Mouse (Mus musculus) large intestine, adult 2 months (tissue): ENCODE measurements at regions not wholly inside any gene's neighbourhood (a gene's known extent, or its start where the extent isn't known, plus 50 kb on each side); places are given as distances from the start of the nearest gene placed in this dataset.

Experiments used
- DNase-seq: peaks from one replicate; pipeline ENCODE4 v3.0.0-alpha.2; 2012; ENCODE audit warnings: low read depth, low spot score
- WGBS: fragments of 180-500 bp; shearing (Covaris S2); methylation state at CpG from one replicate; pipeline ENCODE4 v1.1.7; 2018; 5-methylcytosine and 5-hydroxymethylcytosine counted together

DNA sequence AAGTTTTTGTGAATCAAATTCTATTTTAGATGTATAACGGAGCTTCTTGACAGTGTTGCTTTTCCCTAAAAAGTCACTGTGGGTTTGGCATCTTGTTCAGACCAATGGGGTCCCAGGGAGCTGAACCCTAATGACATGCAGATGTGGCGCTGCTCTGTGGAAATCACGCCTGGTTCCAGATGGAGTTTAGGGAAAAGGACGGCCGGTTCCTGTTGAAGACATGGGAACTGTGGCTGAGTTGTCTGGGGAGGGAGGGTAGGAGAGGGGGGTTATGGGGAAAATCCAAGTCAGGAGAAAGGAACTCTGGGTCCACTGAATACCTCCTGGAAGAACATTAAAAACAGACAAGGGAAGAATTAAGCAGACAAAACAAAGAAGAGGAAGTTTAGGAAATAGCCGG is 175.4 kb upstream of the Pgrmc2 start:
- DNase-seq, result no peak

DNA sequence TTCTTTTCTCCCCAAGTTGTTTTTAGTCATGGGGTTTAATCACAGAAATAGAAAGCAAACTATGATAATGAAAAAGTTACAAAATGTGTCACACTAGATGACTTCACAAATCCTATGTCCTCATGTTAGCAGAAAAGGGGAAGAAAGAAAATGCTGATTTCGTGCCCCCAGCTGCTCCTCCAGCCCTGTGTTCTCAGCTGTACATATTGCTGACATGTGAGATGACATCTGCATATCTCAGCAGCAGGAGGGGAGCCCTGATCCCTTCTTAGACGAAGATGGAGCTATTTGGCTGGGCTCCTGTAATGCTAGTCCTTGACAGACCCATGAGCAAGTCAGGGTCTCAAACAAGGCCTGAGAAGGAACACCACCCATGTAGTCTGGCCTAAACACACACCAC is 162.1 kb upstream of the Pgrmc2 start:
- WGBS, result 71% methylated on average over 2 of the region's 2 CpGs
- no peak for DNase-seq

More for the DNA sequence above, 175.4 kb upstream of the Pgrmc2 start:
- 73% methylated on average over 6 of the region's 6 CpGs for WGBS

DNA sequence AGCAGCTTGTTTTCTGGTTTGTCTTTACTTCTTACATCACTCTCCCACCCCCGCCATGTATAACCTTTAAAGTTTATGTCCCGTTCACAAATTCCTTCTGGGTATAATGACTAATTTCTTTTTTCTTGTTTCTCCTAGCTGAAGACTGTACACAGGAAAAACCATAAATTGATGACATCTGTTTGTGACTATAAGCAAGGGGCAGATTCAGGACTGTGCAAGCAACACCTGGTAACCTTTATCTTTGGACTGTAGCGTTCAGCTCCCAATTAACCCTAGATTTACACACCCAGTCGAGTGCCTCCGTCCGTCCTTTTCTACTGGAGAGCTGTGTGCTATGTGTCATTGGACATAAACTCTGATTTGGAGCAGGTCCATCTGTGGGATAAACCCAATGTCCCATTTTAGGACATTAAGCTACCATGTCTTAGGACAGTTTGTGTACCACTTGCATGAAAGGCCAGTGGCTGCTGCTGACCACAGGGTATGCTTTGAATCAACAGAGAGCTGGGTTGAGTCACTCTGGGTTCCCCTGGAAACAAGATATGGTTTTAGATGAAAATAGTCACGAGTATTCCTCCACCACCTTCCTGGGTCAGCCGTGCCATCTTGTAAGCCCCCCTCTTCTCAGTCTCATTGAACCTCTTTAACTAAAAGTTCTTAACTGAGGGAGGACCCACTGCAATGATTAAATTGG is 159.2 kb upstream of the Pgrmc2 start:
- 71% methylated on average over 8 of the region's 8 CpGs for WGBS
- no peak for DNase-seq

DNA sequence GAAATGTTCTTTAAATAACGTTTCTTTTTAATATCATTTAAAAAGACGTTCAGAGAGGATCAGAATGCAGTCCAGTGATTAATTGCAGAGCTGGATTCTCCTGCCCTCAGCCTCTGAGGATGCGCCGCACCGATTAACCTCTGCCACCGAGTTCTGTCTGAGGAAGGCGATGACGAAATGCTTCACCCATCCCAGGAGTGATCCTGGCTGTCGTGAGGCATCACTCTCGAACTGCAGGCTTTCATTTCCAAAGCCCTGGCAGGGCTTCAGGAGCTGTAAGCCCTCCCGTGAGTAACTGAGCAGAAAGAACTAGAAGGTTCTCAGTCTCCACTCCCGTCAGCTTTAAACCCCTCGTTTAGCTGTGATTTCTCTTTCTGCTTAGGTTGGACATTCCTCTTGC is 157.0 kb upstream of the Pgrmc2 start:
- WGBS, result 77% methylated on average over 13 of the region's 13 CpGs
- DNase-seq, result no peak

DNA sequence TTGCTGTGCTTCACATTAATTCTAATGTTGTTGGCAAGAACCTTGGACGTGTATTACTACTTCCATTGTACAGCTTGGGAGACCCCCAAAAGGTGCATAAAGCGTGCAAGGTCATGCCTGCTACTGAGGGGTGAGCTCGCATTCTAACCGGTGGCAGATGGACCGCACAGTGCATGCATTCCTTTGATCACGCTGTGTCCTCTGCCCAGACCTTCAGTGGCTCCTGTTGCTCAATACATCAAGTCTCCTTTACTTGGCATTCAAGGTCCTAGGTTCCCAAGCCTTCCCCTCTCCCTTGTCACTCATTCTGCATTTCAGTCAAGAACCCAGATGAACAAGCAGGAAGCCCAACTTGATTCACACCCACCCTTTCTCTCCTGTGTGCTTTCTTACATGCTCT is 156.4 kb upstream of the Pgrmc2 start:
- 94% methylated on average over 6 of the region's 6 CpGs for WGBS
- DNase-seq, result no peak

DNA sequence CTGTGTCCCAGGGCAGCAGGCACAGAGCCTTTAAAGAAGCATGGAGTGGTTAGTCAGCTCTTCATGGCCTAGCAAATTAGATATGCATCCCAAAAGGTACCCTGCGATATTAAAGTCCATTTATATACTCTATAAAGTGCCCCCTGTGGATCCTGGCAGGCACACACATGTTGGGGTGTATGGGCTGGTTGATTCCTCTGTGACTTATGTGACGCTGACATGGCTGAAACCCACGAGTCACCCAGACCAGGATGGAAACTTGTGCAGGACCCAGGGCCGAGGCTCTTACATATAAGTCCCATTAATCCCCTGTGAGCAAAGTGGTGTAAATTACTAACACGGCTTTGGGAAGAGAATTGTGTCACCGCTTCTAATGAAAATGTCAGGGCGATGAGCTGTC is 155.2 kb upstream of the Pgrmc2 start:
- WGBS, result 86% methylated on average over 7 of the region's 7 CpGs

DNA sequence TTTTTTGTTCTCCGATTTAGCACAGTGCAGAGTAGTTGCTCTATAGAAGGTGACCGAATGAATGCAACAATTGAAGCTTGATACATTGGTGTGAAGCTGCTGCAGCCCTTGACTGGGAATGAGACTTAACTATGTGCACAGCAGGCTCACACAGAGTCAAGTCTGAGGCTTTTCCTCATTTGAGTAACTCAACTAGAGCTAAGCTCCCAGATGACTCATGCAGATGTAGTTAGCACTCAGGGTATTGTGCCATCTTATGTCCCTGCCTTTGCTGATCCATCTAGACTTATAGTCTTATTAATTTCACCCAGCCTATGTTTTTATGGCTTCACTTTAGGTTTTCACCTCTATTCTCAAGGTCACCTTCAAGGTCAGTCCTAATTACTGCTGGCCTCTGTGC is 152.8 kb upstream of the Pgrmc2 start:
- WGBS, result 99% methylated on average over 2 of the region's 2 CpGs
- no peak for DNase-seq

More for the DNA sequence above, 155.2 kb upstream of the Pgrmc2 start:
- no peak for DNase-seq

DNA sequence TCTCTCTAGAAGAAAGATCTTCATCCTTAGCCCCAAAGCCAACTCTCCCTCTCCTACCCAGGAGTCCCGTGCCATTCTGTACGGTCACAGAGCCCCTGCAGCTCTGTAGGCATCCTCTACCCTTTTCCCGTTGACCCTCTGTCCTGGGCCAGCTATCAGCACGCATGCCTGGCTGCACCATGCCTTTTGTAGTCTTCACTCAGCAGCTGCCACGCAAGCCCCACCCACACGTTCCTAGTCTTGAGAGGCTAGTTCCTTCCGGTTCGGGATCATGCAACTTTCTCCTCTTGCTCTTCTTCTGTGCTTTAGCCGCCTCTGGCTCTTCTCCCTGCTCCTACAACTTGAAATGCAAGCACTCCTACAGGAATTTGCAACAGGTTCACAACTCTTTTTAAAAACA is 152.1 kb upstream of the Pgrmc2 start:
- DNase-seq, result no peak

DNA sequence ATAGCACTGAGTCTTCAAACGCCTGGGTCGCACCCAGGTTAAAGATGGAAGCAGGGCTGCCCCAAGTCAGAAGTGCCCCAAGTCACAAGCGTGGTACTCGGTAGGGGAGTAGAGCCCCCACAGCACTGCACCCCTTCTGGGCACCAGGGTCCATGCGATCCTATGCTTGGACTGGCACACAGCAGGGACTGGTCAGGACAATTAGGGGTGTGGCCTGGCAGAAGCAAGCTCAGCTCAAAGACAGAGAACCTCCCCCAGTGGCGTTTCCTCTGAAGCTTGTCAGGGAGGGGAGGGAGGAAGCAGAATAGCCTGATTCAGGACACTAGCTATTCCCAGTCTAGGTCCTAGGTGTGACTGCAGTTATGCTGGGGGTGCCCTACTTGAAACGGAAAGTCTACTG is 151.3 kb upstream of the Pgrmc2 start:
- DNase-seq, result no peak
- WGBS, result 70% methylated on average over 7 of the region's 7 CpGs

More for the DNA sequence above, 152.1 kb upstream of the Pgrmc2 start:
- WGBS, result 37% methylated on average over 9 of the region's 9 CpGs

DNA sequence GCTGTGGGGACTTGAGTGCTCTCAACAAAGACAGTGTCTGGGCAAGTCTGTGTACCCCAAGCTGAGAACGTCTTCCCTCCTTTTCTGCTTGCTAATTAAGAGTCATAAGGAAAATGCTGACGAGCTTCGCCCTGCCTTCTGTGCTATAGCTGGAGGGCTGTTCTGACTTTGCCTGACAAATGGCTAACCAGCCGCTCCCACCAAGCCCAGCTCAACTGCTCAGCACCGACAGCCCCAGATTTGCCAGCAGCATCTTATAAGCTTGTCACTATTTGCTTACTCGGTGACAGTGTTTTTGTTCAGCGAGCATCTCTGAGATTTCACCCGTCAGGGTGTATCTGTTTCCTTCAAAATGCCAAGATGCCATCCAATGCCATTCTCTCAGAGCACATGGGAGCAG is 150.6 kb upstream of the Pgrmc2 start:
- WGBS, result 80% methylated on average over 8 of the region's 8 CpGs

DNA sequence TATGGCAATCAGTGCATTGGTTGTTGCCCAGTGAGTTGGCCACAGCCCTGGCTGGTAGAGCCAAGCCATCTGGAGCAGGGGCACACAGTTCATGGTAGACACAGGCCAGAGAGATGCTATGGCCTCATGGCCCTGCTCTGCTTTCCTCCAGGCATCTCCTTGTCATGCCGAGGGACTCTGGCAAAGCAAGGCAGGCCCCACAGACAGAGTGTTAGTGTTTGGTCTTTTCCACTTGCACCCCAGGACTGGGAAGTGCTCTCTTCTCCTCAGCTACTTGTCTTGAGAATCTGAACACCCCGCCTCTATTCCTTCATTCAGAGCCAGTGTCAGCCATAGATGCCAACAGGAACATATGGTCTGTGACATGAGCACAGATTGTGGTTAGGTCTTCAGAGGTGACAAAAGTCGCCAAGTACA is 148.1 kb upstream of the Pgrmc2 start:
- WGBS, result 91% methylated on average over 3 of the region's 3 CpGs
- no peak for DNase-seq

More for the DNA sequence above, 150.6 kb upstream of the Pgrmc2 start:
- no peak for DNase-seq

DNA sequence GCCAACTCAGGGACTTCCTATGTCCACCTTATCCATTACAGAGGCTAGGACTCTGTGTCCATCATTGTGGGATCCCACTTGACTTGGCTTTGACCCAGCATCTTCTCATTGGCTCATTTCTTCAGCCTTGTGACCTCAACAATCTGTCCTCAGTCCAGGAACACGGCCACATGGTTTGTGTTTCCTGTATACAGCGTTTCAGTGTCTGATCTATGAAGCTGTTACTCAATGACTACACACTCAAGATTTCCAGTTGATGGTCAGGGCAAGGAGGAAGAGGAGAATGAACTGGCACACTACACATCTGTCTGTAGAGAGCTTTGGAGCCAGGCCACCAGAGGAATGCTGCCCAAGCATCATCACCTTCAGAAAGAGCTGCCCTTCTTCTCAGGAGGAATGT is 146.6 kb upstream of the Pgrmc2 start:
- WGBS, result 64% methylated on average over 2 of the region's 2 CpGs
- DNase-seq, result no peak

DNA sequence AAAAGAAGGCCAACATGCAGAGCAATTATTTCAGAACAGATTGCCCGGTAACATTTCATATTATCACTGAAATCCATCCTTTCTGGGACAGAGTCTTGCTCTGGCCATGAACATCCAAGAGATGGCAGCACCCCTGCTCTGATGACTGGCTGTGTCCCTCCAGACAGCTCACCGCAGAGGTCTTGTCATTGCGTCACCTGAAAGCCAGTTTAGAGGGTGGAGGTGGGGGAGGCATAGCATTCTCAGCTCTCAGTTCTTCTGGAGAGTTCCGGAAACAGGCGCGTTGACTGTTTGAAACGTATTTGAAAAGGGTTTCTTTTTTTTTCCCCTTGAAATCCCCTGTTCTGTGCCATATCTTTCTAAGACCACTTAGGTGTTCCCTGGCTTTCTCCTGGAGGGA is 145.7 kb upstream of the Pgrmc2 start:
- no peak for DNase-seq
- WGBS, result 6% methylated on average over 7 of the region's 7 CpGs

DNA sequence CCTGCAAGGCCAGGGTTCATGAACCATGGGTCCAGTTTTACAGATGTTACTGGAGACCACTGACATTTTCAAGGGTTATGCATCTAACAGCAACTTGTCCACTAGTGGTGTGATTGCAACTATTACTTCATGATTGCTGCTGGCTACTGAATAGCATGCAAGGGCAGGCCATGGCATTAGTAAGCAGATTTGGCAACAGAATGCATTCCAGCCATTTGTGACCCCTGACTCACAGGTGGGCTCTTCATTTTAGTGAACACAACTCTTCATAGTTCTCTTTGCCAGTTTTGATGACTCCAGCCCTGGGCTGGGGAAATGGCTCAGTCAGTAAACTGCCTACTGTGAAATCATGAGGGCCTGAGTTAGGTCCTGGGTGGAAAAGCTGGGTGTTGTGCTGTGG is 137.9 kb upstream of the Pgrmc2 start:
- DNase-seq, result no peak

DNA sequence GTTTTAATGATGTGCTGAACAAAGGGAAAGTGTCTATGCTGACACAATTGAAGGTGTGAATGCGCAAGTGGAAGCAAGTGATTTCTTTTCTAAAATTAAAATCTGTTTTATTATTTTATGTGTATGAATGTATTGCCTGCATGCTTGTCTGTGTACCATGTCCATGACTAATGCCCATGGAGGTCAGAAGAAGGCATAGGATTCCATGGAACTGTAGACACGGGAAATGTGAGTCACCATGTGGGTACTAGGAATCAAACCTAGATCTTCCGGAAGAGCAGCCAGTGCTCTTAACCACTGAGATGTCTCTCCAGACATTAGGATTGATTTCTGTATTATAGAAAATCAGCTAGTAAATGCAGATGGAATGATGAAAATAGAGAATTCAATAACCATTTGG is 134.9 kb upstream of the Pgrmc2 start:
- DNase-seq, result no peak
- 92% methylated on average over 3 of the region's 3 CpGs for WGBS

DNA sequence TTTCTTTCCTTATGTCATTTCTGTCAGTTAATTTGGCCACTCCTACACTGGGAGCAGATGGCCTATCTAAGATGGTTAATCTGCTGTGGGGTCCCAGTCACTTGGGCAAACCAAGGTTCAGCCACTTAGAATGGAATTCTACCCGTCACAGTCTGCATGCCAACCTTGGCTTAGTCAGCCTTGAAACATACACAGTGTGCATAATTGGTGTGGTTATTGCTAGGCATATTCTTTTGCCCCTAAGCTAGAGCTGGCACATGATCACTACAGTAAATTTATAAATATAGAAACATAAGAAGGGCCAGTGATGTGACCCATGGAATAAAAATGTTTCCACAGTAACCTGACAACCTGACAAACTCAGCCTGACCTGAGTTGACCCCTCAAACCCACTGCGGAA is 130.7 kb upstream of the Pgrmc2 start:
- 82% methylated on average over 2 of the region's 2 CpGs for WGBS
- DNase-seq, result no peak

DNA sequence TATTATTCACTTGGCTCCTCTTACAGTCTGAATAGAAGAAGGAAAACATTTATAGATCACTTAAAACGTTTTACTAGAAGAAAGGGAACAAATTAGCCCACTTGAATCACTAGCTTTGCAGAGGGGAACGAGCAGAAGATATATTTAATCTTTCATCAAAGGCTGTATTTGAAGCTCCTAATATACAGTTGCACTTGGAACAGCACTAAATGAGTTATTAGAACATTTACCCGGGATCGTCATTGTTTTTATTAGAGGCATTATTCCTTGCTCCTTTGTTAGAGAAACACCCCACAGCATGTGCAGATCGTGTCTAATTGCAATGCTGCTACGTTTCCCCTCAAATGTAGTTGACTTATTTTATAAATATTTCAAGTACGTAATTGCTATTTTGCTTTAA is 127.5 kb upstream of the Pgrmc2 start:
- WGBS, result 55% methylated on average over 7 of the region's 7 CpGs
- DNase-seq, result no peak

DNA sequence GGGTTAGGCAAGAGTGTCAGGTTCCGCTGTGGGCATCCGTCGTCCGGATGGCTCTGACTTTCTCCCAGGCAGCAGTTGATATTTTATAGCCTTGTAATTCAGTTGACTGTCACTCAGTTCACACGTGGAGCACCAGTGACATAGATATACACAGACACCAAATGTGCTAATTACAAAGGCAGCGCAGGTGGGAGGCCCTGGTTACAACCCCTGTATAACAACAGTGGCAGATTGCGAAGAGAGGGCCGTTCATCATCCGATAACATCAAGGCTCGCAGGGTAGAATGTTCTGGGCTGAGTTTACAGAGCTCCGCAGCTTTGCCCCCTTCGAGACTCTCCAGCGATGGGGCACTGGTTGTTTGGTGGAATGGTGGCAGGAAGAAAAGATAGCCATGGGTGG is 120.0 kb upstream of the Pgrmc2 start:
- DNase-seq, result no peak
- 47% methylated on average over 13 of the region's 13 CpGs for WGBS

DNA sequence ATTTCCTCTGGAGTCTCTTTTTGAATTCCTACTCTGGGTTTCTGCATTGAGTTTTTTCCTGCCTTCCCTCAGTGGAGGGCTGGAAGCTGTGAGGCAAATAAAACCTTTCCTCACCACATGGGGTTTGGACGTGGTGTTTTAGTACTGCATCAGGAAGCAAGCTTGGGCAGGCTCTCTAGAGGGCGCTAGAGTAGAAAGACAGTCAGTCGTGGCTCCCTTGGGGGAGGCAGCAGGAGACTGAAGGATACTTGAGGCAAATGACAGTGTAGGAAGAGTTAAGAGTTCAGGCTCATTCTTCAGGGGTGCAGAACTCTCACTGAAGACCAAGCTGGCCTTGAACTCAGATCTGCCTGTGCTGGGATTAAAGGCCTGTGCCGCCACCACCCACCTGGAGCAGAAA is 118.9 kb upstream of the Pgrmc2 start:
- no peak for DNase-seq
- 43% methylated on average over 4 of the region's 4 CpGs for WGBS

DNA sequence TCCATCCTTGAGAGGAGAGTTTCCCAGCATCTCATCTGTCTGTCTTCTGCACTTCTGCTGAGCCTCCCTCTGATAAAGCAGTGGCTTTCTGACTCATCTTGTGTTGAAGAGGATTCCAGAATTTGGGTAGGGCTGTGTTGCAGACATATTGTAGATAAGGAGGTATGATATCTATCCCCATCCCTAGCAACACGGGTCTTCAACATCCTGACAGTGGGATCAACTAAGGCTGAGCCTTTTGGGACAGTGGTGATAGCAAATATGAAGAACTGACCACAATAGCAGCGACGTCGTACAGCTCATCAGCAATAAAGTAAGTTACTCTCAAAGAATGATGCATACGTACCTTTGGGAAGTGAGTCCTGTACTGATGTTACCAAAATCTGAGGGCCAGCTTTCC is 117.2 kb upstream of the Pgrmc2 start:
- no peak for DNase-seq
- WGBS, result 79% methylated on average over 5 of the region's 5 CpGs

DNA sequence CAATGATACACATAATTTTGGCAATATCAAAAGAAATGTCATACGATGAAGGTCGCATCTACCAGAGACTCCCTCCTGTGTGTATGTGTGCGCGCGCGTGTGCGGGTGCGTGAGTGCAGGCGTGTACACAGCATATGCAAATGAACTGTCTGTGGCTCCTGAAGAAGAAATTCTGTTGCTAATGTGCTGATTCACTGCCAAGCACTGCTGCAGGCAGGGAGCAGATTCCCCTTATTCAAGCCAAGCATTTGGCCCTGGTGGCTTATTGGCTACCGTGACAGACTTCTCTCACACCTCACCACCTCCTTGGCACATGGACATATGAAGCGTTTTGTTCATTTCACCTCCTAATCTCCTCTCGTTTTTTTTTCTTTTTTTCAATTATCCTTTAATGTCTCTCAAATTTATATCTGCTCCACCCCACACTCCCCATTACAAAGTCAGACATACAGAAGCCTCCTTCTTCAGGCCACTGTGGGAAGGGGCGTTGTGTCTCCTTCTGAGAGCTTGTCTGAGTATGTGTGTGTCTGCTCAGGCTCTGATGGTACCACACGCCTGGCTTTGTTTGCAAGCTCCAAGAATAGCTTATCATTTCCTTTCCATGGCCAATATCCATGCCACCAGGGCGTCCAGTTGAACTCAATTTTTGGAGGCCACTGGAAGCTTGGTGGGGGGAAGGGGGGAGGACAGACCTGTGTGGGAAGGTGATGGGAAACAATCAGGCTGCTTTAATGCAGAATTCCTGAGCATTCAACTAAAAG is 115.5 kb upstream of the Pgrmc2 start:
- DNase-seq, result no peak
- 80% methylated on average over 15 of the region's 15 CpGs for WGBS
